Mouse (Mus musculus) small intestine, adult 2 months (tissue): ENCODE data around the gene Dchs2.

Experiments used
- CTCF ChIP-seq: fragments of 200-500 bp; IDR thresholded peaks from 2 replicates; pipeline ENCODE4 v1.5.1; 2012; ENCODE audit warnings: low read depth, mild to moderate bottlenecking, control low read depth, inconsistent platforms, low read length, moderate library complexity, mixed read lengths; ENCODE audit not compliant: insufficient replicate concordance, insufficient read length; ENCODE audit errors: extremely low read depth
- POLR2A ChIP-seq: fragments of 200-500 bp; IDR thresholded peaks from 2 replicates; pipeline ENCODE4 v1.6.1; 2012; ENCODE audit warnings: low read depth, mild to moderate bottlenecking, control low read depth, inconsistent platforms, low read length, moderate library complexity

- TF ChIP-seq POLR2A (no peak), CTCF (no peak)
Measured at GRCm38 (mm10) chr3:83117592-83117991, 10.2 kb upstream of the Dchs2 start.
